Mouse (Mus musculus): Measurements from ENCODE around the gene Zfp296. TPM values are rescaled to one million over a fixed set of nuclear protein-coding genes. Genes with fewer than 3 reads are reported as not detected.
"Not testable (repeated sequence)": the region's sequence is repeated elsewhere in the genome, so short reads cannot be mapped to it uniquely, and the experiment has no call there.

The Zfp296 gene
- polyA plus RNA-seq, 1 experiment from 2014 or later: 0.63 TPM

DNA sequence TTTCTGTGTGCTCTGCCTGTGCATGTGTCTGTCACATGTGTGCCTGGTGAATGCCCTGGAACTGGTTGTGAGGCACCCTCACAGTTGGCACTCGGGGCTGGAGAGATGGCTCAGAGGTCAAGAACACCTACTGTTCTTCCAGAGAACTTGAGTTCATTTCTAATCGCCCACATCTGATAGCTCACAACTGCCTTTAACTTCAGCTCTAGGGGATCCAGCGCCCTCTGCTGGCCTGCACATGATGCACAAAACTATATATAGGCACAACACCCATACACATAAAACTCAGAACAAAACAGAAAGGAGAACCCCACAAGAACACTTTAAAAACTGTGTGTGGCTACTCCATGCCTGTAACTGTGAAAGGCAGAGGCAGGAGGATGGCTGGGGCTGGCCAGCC lies 12.1 kb downstream of the Zfp296 start:
- Histone ChIP-seq H3K4me3 (replicated peaks) (no peak overlapping the region), H3K9me3 (no peaks in the 10 kb centered on the region), H3K36me3 (peaks cover 79% of the 10 kb centered on the region), H3K4me2 (replicated peaks) (no peak overlapping the region), H3K27me3 (replicated peaks) (no peaks in the 10 kb centered on the region), H3K4me1 (replicated peaks) (no peaks in the 10 kb centered on the region), H3K27ac (no peak overlapping the region), H3K9ac (no peak overlapping the region)
- ATAC-seq: no peak; the same call in 1 of the 2 replicates
- WGBS: 52% methylated on average over 3 of the region's 3 CpGs

DNA sequence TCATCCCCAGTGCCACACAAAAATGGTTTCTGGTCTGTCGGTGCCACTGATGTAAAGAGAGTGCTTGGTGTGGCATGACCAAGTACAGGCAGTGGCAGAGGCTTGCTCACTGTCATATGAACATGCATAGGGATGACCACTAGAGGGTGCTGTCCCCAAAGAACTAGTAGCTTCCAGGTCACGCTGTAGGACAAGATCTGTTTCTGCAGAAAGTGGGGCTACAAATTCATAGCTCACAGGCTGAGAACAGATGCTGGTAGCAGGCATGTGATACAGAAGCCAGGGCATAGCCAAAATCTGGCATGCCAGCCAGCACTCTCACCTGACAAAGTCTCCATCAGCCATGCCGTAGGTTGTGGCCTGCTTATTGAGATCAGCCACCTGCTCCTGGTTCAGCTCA lies 12.8 kb downstream of the Zfp296 start:
- no peak overlapping the region for H3K9ac ChIP-seq
- H3K4me3 ChIP-seq (replicated peaks): no peak overlapping the region
- H3K4me1 ChIP-seq (replicated peaks): no peaks in the 10 kb centered on the region
- no peak overlapping the region for H3K27ac ChIP-seq
- H3K9me3 ChIP-seq: no peaks in the 10 kb centered on the region
- 59% methylated on average over 3 of the region's 3 CpGs for WGBS
- peaks cover 75% of the 10 kb centered on the region for H3K36me3 ChIP-seq
- H3K27me3 ChIP-seq (replicated peaks): no peaks in the 10 kb centered on the region
- peak; percentile 68; the same call in 1 of the 2 replicates for ATAC-seq
- H3K4me2 ChIP-seq (replicated peaks): no peak overlapping the region

DNA sequence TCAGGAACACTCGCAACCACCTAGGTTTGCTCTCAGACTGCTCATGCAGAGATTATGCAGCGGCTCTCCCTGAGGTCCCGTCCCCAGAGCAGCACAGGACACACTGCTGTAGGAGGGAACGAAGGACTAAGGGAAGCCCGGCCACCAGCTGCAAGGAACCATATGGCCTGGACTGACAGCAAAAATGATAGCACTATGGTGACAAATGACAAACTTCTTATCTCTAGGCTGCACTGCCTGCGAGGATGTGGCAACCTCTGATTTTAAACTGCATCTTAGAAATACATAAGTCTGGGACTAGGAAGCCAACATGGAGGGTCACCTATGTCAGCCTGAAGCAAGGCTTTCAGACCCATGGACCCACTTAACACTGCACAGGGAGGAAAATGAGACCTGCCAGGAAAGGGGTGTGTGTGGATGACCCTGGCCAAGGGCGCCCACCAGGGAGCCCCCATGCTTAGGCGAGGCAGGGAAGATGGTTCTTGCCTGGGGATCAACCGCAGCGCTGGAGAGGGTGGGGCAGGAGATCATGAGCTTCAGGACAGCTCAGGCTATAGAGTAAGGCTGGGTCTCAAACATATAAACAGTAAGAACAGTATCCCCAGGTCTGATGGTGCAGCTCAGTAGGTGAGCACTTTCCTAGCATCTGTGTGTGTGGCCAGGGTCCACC lies 16.1 kb downstream of the Zfp296 start:
- H3K36me3 ChIP-seq: peaks cover 62% of the 10 kb centered on the region
- no peak overlapping the region for H3K9ac ChIP-seq
- no peak overlapping the region for H3K4me2 ChIP-seq (replicated peaks)
- no peaks in the 10 kb centered on the region for H3K4me1 ChIP-seq (replicated peaks)
- H3K27ac ChIP-seq: no peak overlapping the region
- H3K4me3 ChIP-seq (replicated peaks): no peak overlapping the region
- WGBS: 90% methylated on average over 10 of the region's 10 CpGs
- no peaks in the 10 kb centered on the region for H3K9me3 ChIP-seq
- no peaks in the 10 kb centered on the region for H3K27me3 ChIP-seq (replicated peaks)
- ATAC-seq: no peak

DNA sequence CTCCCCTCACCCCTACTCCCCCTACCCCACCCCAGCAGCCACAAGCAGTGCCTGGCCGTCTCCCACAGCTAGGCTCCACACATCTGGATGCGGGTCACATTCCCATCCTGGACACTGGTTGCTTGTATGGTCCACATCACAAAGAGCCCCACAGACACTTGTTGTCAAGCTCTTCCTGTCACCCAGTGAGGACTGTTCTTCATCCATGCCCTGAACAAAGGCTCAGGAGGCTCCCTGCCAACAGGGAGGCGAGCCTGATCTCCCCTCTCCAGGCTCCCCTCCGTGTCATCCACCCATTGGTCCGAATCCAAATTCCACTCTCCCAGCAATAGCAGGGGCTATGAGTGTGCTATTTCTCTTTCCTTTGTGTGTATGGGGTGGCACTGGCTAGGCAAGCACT lies 23.5 kb downstream of the Zfp296 start:
- Histone ChIP-seq H3K36me3 (peaks cover 23% of the 10 kb centered on the region), H3K27ac (no peak overlapping the region), H3K9ac (no peak overlapping the region), H3K4me3 (replicated peaks) (no peak overlapping the region), H3K4me1 (replicated peaks) (peaks cover 26% of the 10 kb centered on the region), H3K4me2 (replicated peaks) (0 out of 2 replicates have a peak overlapping the region, but pooled peaks have one; percentile 2), H3K9me3 (no peaks in the 10 kb centered on the region), H3K27me3 (replicated peaks) (no peaks in the 10 kb centered on the region)
- no peak for ATAC-seq
- WGBS: 70% methylated on average over 5 of the region's 5 CpGs

DNA sequence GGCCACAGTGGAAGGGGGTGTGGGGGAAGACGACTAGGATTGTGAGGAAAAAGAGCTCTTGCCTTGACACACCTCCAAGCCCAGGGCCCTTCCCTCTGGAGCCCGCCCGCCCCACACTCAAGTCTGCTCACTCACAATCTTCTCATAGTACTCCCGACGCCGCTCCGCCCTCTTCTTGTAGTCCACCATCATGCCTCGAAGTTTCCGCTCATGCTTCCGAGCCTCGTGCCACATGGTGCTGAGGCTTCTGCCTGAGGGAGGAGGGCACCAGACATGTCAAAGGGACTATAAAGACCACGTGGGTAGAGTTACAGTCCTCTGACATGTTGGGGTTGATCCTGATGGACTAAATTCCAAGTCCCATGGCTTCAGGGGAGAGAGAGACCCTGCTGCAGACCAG lies 26.0 kb downstream of the Zfp296 start:
- no peak for ATAC-seq
- Histone ChIP-seq H3K36me3 (peaks cover 19% of the 10 kb centered on the region), H3K4me1 (replicated peaks) (peaks cover 26% of the 10 kb centered on the region), H3K9me3 (no peaks in the 10 kb centered on the region), H3K27ac (no peak overlapping the region), H3K4me2 (replicated peaks) (peak overlapping the region; percentile 79), H3K27me3 (replicated peaks) (no peaks in the 10 kb centered on the region), H3K9ac (peak overlapping the region; percentile 99), H3K4me3 (replicated peaks) (peak overlapping the region; percentile 99)
- WGBS: 81% methylated on average over 12 of the region's 12 CpGs

DNA sequence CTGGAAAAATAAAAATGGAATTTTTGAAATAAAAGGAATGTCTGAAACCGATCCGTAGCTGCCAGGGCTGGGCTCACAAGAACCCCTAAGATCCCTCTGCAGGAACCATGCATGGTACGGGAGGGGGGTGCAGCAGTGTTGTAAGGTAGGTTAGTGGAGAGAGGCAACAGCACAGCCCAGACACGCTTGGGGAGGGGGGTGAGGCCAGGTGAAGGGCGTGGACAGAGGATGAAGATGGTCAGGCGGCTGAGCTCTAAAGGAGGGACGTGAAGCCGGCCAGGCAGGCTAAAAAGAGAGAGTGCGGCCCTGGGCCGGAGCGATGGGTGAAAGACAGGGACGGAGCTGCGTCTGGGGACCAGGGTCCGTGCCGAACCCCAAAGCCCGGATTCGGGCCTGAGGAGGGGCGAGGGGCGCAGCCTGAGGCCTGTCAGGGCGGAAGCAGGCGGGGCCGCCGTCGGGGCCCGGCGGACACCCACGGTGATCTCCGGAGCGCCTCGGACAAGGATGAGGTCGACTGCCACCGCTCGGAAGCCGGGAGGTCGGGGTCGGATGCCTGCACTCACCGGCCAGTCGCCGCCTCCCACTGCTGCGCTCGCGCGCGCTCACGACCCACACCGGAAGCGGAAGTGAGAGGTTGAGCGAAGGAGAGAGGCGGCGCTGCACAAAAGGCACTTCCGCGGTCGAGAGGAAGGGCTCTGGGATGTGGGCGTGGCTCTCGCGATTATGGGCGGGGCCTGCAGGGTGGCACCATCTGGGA lies 26.9 kb downstream of the Zfp296 start, which contains the start of gene Clasrp:
Clasrp (minus strand) TSS at position 638 of the 757 bp plus-strand sequence.
- Histone ChIP-seq H3K9ac (peak within 1 kb of the TSS; percentile 99), H3K9me3 (no peaks in the 10 kb centered on the region), H3K4me2 (replicated peaks) (peak within 1 kb of the TSS; percentile 79), H3K27me3 (replicated peaks) (no peaks in the 10 kb centered on the region), H3K36me3 (peaks cover 14% of the 10 kb centered on the region), H3K4me3 (replicated peaks) (peak within 1 kb of the TSS; percentile 99), H3K27ac (peak within 1 kb of the TSS; percentile 78), H3K4me1 (replicated peaks) (peaks cover 26% of the 10 kb centered on the region)
- ATAC-seq: peak; percentile 96
- WGBS: under 1% methylated on average over 57 of the region's 57 CpGs

DNA sequence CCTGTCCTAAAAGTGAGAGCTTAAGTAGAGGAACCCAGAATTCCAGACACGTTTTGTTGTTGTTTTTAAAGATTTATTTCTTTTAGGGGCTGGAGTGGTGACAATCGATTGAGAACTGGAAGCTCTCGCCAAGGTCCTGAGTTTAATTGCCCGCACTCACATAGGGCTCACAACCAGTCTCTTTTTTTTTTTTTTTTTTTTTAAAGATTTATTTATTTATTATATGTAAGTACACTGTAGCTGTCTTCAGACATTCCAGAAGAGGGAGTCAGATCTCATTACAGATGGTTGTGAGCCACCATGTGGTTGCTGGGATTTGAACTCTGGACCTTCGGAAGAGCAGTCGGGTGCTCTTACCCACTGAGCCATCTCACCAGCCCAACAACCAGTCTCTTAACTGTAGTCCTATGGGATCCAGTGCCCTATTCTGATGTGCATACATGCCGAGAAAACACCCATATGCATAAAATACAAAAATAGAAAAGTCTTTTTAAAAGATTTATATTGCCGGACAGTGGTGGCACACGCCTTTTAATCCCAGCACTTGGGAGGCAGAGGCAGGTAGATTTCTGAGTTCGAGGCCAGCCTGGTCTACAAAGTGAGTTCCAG lies 27.6 kb downstream of the Zfp296 start:
- H3K36me3 ChIP-seq; H3K9me3 ChIP-seq; H3K27ac ChIP-seq; H3K27me3 ChIP-seq (replicated peaks); H3K9ac ChIP-seq; ATAC-seq: not testable (repeated sequence)
- Histone ChIP-seq H3K4me2 (replicated peaks) (peak overlapping the region; percentile 79), H3K4me1 (replicated peaks) (peaks cover 26% of the 10 kb centered on the region), H3K4me3 (replicated peaks) (peak overlapping the region; percentile 99)
- 61% methylated on average over 10 of the region's 10 CpGs for WGBS

DNA sequence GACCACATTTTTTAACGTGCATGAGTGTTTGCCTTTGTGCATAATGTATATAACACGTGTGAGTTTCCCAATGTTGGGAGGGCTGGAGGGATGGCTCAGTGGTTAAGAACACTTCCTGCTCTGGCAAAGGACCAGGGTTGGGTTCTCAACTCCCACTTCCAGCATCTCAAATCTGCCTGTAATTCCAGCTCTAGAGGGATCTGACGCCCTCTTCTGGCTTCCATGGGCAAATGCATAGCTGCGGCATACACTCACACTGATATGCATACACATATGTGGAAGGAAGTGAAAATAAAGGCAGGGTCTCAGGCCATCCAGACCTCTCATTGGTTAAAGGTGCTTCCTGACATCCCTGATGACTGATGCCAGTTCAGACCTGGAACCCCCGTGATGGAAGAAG lies 30.2 kb downstream of the Zfp296 start:
- H3K27ac ChIP-seq: no peak overlapping the region

DNA sequence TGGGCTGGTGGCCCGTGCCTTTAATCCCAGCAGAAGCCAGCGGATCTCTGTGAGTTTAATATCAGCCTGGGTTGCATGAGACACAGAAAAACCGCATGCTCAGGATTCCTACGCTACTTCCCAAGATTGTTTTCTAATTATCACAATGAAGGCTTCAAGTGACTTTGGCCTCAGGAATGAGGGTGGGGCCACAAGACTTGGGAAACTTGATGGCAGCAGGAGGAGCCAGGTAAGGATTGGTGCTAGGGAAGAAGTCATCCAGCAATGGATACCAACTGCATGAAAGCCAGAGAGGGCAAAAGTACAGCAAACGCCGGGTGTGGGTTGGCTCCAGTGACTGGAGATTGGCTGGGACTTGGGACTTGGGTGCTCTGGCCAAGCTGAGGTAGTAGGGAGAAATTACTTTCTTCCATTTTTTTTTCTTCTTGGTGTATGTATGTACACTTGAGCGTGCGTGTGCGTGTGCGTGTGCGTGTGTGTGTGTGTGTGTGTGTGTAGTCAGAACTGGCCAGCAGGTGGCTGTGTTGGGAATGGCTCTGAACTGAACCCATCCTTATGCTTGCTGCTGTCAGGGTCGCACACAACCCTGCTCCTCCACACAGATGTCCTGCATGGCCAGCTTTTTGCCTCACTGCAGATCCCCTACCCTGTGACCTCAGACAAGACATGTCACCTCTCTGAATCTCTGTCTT lies 32.7 kb downstream of the Zfp296 start:
- ATAC-seq: peak; percentile 74
- WGBS: 85% methylated on average over 12 of the region's 12 CpGs

More for the DNA sequence above, 30.2 kb downstream of the Zfp296 start:
- H3K9me3 ChIP-seq: no peaks in the 10 kb centered on the region
- H3K4me2 ChIP-seq (replicated peaks): no peak overlapping the region
- H3K27me3 ChIP-seq (replicated peaks): no peaks in the 10 kb centered on the region
- 75% methylated on average over 5 of the region's 5 CpGs for WGBS
- H3K4me1 ChIP-seq (replicated peaks): peaks cover 14% of the 10 kb centered on the region
- no peak for ATAC-seq
- H3K9ac ChIP-seq: no peak overlapping the region
- H3K36me3 ChIP-seq: 0 out of 2 replicates have a peak, but pooled peaks cover 5% of the 10 kb centered on the region
- no peak overlapping the region for H3K4me3 ChIP-seq (replicated peaks)

DNA sequence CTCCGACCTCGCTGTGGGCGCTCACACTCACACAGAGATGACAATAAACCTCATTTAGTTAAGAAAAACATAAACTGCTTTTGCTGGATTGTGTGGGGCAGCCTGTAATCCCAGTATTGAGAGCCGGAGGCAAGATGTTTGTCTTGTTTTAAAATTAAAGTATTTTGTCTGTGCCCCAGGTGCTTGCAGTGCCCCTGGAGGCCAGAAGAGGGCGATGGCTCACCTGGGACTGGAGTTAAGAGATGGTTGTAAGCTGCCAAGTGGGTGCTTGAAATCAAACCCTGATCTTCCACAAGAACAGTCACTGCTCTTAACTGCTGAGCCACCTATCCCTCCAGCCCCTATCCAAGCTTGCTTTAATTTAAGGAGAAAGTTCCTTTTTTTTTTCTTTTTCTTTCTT lies 33.9 kb downstream of the Zfp296 start:
- WGBS: 80% methylated on average over 5 of the region's 5 CpGs
- Histone ChIP-seq H3K9ac (no peak overlapping the region), H3K27me3 (replicated peaks) (no peaks in the 10 kb centered on the region), H3K27ac (no peak overlapping the region), H3K4me1 (replicated peaks) (no peaks in the 10 kb centered on the region), H3K9me3 (no peaks in the 10 kb centered on the region), H3K4me3 (replicated peaks) (no peak overlapping the region), H3K36me3 (0 out of 2 replicates have a peak, but pooled peaks cover 5% of the 10 kb centered on the region), H3K4me2 (replicated peaks) (no peak overlapping the region)
- no peak for ATAC-seq

More for the DNA sequence above, 32.7 kb downstream of the Zfp296 start:
- 0 out of 2 replicates have a peak, but pooled peaks cover 5% of the 10 kb centered on the region for H3K36me3 ChIP-seq
- no peaks in the 10 kb centered on the region for H3K4me1 ChIP-seq (replicated peaks)
- no peak overlapping the region for H3K4me2 ChIP-seq (replicated peaks)
- no peaks in the 10 kb centered on the region for H3K9me3 ChIP-seq
- H3K27me3 ChIP-seq (replicated peaks): no peaks in the 10 kb centered on the region
- no peak overlapping the region for H3K4me3 ChIP-seq (replicated peaks)
- H3K9ac ChIP-seq: no peak overlapping the region
- no peak overlapping the region for H3K27ac ChIP-seq

DNA sequence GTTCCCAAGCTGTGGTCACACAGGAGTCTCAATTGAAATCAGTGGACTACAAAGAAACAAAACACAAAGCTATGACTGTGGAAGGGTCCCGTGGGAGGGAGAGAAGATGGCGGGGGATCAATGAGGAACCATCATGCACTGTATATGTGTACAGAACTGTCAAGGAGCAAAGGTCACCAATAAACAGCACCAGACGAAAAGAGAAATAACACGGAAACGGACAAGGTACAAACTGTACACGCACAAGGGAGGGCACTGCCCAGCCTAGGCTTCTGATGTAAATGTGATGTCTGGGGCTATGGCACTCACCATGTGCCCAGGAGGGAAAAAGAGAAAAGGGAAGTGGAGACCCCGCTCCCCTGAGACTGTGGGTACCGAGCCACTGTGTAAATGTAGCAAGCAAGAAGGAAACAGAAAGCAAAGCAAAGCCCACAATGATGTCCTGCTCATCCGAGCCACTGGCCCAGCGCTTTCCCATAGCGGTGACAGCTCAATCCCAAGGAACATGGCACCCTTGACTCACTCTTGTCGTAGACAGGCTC lies 38.0 kb downstream of the Zfp296 start:
- 76% methylated on average over 12 of the region's 12 CpGs for WGBS
- H3K27me3 ChIP-seq (replicated peaks): no peaks in the 10 kb centered on the region
- H3K36me3 ChIP-seq: 0 out of 2 replicates have a peak, but pooled peaks cover 5% of the 10 kb centered on the region
- peak; percentile 49 for ATAC-seq
- no peaks in the 10 kb centered on the region for H3K9me3 ChIP-seq
- H3K4me2 ChIP-seq (replicated peaks): no peak overlapping the region
- H3K4me1 ChIP-seq (replicated peaks): 0 out of 2 replicates have a peak, but pooled peaks cover 4% of the 10 kb centered on the region
- H3K27ac ChIP-seq: no peak overlapping the region
- no peak overlapping the region for H3K9ac ChIP-seq
- H3K4me3 ChIP-seq (replicated peaks): no peak overlapping the region
